Mouse (Mus musculus) testis, adult 2 months (tissue): ENCODE results near the gene Manbal. TPM values are rescaled to one million over a fixed set of nuclear protein-coding genes. Genes with fewer than 3 reads are reported as not detected.
"Not testable (repeated sequence)": the region's sequence is repeated elsewhere in the genome, so short reads cannot be mapped to it uniquely, and the experiment has no call there.

Experiments used
- H3K27ac ChIP-seq: fragments of 200-500 bp; 2 replicates; pipeline ENCODE4 v1.5.1; 2012; ENCODE audit warnings: low read depth, low read length; ENCODE audit not compliant: control insufficient read depth, insufficient read depth
- H3K27me3 ChIP-seq: fragments of 200-500 bp; 2 replicates; pipeline ENCODE4 v1.6.1; 2012; ENCODE audit warnings: mild to moderate bottlenecking, low read length, moderate library complexity; ENCODE audit not compliant: control insufficient read depth, insufficient read depth
- H3K36me3 ChIP-seq: fragments of 200-500 bp; 2 replicates; pipeline ENCODE4 v1.6.1; 2012; ENCODE audit warnings: mild to moderate bottlenecking, low read length; ENCODE audit not compliant: control insufficient read depth, insufficient read depth
- H3K4me1 ChIP-seq: fragments of 200-500 bp; 2 replicates; pipeline ENCODE4 v1.6.1; 2012; ENCODE audit warnings: low read length; ENCODE audit not compliant: control insufficient read depth, insufficient read depth
- H3K4me3 ChIP-seq: fragments of 200-500 bp; 2 replicates; pipeline ENCODE4 v1.5.1; 2012; ENCODE audit warnings: low read depth, mild to moderate bottlenecking, low read length, moderate library complexity, mixed read lengths; ENCODE audit not compliant: control insufficient read depth
- CTCF ChIP-seq: fragments of 200-500 bp; IDR thresholded peaks from 2 replicates; pipeline ENCODE4 v1.5.1; 2012; ENCODE audit warnings: low read depth, mild to moderate bottlenecking, inconsistent platforms, low read length, moderate library complexity; ENCODE audit not compliant: control insufficient read depth, insufficient read depth, insufficient replicate concordance
- POLR2A ChIP-seq: fragments of 200-500 bp; IDR thresholded peaks from 2 replicates; pipeline ENCODE4 v1.6.1; 2012; ENCODE audit warnings: low read depth, mild to moderate bottlenecking, inconsistent platforms, low read length, moderate library complexity; ENCODE audit not compliant: control insufficient read depth
- polyA plus RNA-seq: library from polyadenylated mRNA; depleted of rRNA; stranded (reverse); fragments of >200 nt; gene quantifications from 2 replicates; pipeline ENCODE4 v1.2.3, GENCODE M21; 2012

Manbal gene
- polyA plus RNA-seq, 1 experiment = 22.5 TPM

- H3K4me1 ChIP-seq = peaks cover 16% of the 10 kb centered on the region
- no peak overlapping the region for H3K27ac ChIP-seq
- no peak overlapping the region for H3K4me3 ChIP-seq
- H3K27me3 ChIP-seq = no peaks in the 10 kb centered on the region
- TF ChIP-seq POLR2A (no peak), CTCF (no peak)
- no peaks in the 10 kb centered on the region for H3K36me3 ChIP-seq
These were observed 4.3 kb downstream of the Manbal start for GRCm38 (mm10) chr2:157371696-157372095.

DNA sequence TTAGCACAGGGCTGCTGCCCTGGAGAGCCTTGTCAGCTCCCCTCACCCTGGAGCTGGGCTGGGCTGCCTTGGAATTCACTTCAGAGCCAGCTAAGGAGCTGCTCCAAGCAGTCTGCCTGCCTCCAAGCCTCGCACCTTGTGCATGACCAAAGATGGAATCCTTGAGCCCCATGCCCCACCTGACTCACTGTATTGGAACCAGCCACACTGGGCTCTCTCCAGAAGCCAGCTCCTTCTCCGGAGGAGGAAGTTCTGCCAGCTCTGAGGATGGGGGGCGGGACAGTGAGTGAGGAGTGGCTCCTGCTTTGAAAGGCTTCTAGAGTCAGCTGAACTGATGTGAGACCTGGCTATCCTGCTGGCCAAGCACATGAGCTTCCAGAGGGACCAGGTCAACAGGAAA, 6.3 kb downstream of the Manbal start:
- H3K27me3 ChIP-seq = no peaks in the 10 kb centered on the region
- peak overlapping the region; percentile 43 for H3K27ac ChIP-seq
- peaks cover 14% of the 10 kb centered on the region for H3K4me1 ChIP-seq
- H3K36me3 ChIP-seq = no peaks in the 10 kb centered on the region
- TF ChIP-seq CTCF = no peak
- no peak for TF ChIP-seq POLR2A
- H3K4me3 ChIP-seq = no peak overlapping the region

- no peak for TF ChIP-seq CTCF
- TF ChIP-seq POLR2A = no peak
- H3K36me3 ChIP-seq = no peaks in the 10 kb centered on the region
- peaks cover 14% of the 10 kb centered on the region for H3K4me1 ChIP-seq
- H3K27ac ChIP-seq = no peak overlapping the region
- no peak overlapping the region for H3K4me3 ChIP-seq
- H3K27me3 ChIP-seq = no peaks in the 10 kb centered on the region
These were observed 7.7 kb downstream of the Manbal start for GRCm38 (mm10) chr2:157375051-157375450.

- TF ChIP-seq CTCF (no peak), POLR2A (no peak)
- Histone ChIP-seq H3K36me3 (no peaks in the 10 kb centered on the region), H3K4me3 (peak overlapping the region; percentile 10), H3K4me1 (peaks cover 14% of the 10 kb centered on the region), H3K27ac (no peak overlapping the region), H3K27me3 (no peaks in the 10 kb centered on the region)
These were observed 8.7 kb downstream of the Manbal start for GRCm38 (mm10) chr2:157375794-157376757.

- no peaks in the 10 kb centered on the region for H3K36me3 ChIP-seq
- TF ChIP-seq CTCF = no peak
- TF ChIP-seq POLR2A = no peak
- H3K27ac ChIP-seq = no peak overlapping the region
- H3K27me3 ChIP-seq = no peaks in the 10 kb centered on the region
- H3K4me1 ChIP-seq = peaks cover 14% of the 10 kb centered on the region
- H3K4me3 ChIP-seq = no peak overlapping the region
These were observed 9.6 kb downstream of the Manbal start for GRCm38 (mm10) chr2:157376995-157377394.

GRCm38 (mm10) chr2:157384836-157385235, 17.4 kb downstream of the Manbal start:
- H3K36me3 ChIP-seq = no peaks in the 10 kb centered on the region
- peaks cover 3% of the 10 kb centered on the region for H3K4me1 ChIP-seq
- no peaks in the 10 kb centered on the region for H3K27me3 ChIP-seq
- TF ChIP-seq CTCF (no peak), POLR2A (no peak)
- H3K4me3 ChIP-seq = no peak overlapping the region
- H3K27ac ChIP-seq = no peak overlapping the region

GRCm38 (mm10) chr2:157388901-157389590, 21.7 kb downstream of the Manbal start:
- H3K27me3 ChIP-seq, H3K4me1 ChIP-seq, H3K4me3 ChIP-seq, H3K36me3 ChIP-seq, H3K27ac ChIP-seq: not testable (repeated sequence)
